Mouse (Mus musculus) bone marrow, adult 2 months (tissue): Measurements from ENCODE around the gene Fam178b. TPM values are rescaled to one million over a fixed set of nuclear protein-coding genes. Genes with fewer than 3 reads are reported as not detected.
"Not testable (repeated sequence)": the region's sequence is repeated elsewhere in the genome, so short reads cannot be mapped to it uniquely, and the experiment has no call there.

Experiments
- H3K27ac ChIP-seq: fragments of 200-500 bp; 2 replicates; pipeline ENCODE4 v1.5.1; 2012; ENCODE audit warnings: low read depth, mild to moderate bottlenecking, control low read depth, inconsistent platforms, low read length; ENCODE audit not compliant: control insufficient read depth, poor library complexity, insufficient read depth
- H3K4me1 ChIP-seq: fragments of 200-500 bp; 2 replicates; pipeline ENCODE4 v1.6.1; 2011; ENCODE audit warnings: low read length; ENCODE audit not compliant: control insufficient read depth, insufficient read depth
- H3K4me3 ChIP-seq: fragments of 200-500 bp; replicated peaks from 2 replicates; pipeline ENCODE3; 2011; ENCODE audit warnings: mild to moderate bottlenecking, low read depth, low read length, control low read depth; ENCODE audit not compliant: control insufficient read depth
- CTCF ChIP-seq: fragments of 200-500 bp; IDR thresholded peaks from 2 replicates; pipeline ENCODE4 v1.5.1; 2011; ENCODE audit warnings: low read length, control low read depth; ENCODE audit not compliant: control insufficient read depth, insufficient read depth
- POLR2A ChIP-seq: fragments of 200-500 bp; IDR thresholded peaks from 2 replicates; pipeline ENCODE4 v1.6.1; 2011; ENCODE audit warnings: low read depth, mild to moderate bottlenecking, control low read depth, low read length, borderline replicate concordance; ENCODE audit not compliant: control insufficient read depth
- WGBS: fragments of 180-500 bp; shearing (Covaris S2); methylation state at CpG from one replicate; pipeline ENCODE4 v1.1.7; 2018; 5-methylcytosine and 5-hydroxymethylcytosine counted together
- polyA plus RNA-seq: library from polyadenylated mRNA; stranded (reverse); fragments of >200 nt; gene quantifications from 2 replicates; pipeline ENCODE4 v1.2.4, GENCODE M21; 2011; ENCODE audit warnings: low replicate concordance; ENCODE audit not compliant: missing spikeins, insufficient read depth, insufficient read length

Gene Fam178b
- polyA plus RNA-seq, 1 experiment, result not detected

GRCm38 (mm10) chr1:36630053-36630739, 52.8 kb downstream of the Fam178b start:
- WGBS, result 28% methylated on average over 3 of the region's 3 CpGs
- Histone ChIP-seq H3K4me3 (no peak overlapping the region), H3K27ac (peak overlapping the region; percentile 50), H3K4me1 (peaks cover 3% of the 10 kb centered on the region; the same call in 1 of the 2 replicates)
- no peak for TF ChIP-seq POLR2A
- no peak for TF ChIP-seq CTCF

DNA sequence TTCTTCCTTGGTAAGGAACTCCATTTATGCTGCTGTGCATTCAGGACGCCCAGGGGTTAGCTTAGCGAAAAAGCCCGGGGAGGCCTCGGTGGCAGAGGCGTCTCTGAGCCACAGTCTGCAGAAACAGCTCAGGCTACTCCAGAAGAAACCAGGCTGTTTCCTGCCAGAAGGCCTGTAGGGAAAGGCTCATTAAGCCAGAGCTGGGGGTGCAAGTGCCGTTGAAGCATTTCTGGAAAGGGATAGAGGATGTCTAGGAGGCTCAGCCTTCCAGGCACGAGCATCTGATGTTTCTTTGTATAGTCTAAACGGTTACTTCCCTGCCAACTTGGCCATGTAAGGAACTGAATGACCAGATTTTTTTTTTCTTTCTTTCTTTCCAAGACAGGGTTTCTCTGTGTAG, 54.4 kb downstream of the Fam178b start:
- H3K27ac ChIP-seq, result no peak overlapping the region
- H3K4me1 ChIP-seq, result peaks cover 3% of the 10 kb centered on the region; the same call in 1 of the 2 replicates
- WGBS, result 64% methylated on average over 8 of the region's 8 CpGs
- no peak overlapping the region for H3K4me3 ChIP-seq
- TF ChIP-seq POLR2A (no peak), CTCF (no peak)

- H3K27ac ChIP-seq, result no peak overlapping the region
- H3K4me3 ChIP-seq, result no peak overlapping the region
- TF ChIP-seq POLR2A, result no peak
- no peak for TF ChIP-seq CTCF
- peaks cover 2% of the 10 kb centered on the region; the same call in 1 of the 2 replicates for H3K4me1 ChIP-seq
- 79% methylated on average over 5 of the region's 5 CpGs for WGBS
Measured at GRCm38 (mm10) chr1:36625442-36625841, 57.5 kb downstream of the Fam178b start.

DNA sequence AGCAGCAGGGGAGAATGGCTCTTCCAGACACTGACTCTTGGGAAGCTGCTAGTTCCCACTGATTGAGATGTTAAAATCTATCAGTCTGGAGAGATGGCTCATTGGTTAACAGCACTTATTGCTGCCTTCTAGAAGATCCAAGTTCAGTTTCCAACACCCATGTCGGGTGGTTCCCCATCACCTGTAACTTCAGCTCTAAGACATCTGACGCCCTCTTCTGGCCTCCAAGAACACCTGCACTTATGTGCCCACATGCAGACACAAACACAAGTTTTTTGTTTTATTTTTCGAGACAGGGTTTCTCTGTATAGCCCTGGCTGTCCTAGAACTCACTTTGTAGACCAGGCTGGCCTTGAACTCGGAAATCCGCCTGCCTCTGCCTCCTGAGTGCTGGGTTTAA, 67.0 kb downstream of the Fam178b start:
- not testable (repeated sequence) for H3K4me3 ChIP-seq, H3K4me1 ChIP-seq, H3K27ac ChIP-seq
- 80% methylated on average over 5 of the region's 5 CpGs for WGBS

GRCm38 (mm10) chr1:36615188-36615587, 67.8 kb downstream of the Fam178b start:
- WGBS, result 86% methylated on average over 8 of the region's 8 CpGs
- Histone ChIP-seq H3K27ac (no peak overlapping the region), H3K4me3 (no peak overlapping the region), H3K4me1 (no peaks in the 10 kb centered on the region)
- TF ChIP-seq POLR2A (no peak), CTCF (no peak)

DNA sequence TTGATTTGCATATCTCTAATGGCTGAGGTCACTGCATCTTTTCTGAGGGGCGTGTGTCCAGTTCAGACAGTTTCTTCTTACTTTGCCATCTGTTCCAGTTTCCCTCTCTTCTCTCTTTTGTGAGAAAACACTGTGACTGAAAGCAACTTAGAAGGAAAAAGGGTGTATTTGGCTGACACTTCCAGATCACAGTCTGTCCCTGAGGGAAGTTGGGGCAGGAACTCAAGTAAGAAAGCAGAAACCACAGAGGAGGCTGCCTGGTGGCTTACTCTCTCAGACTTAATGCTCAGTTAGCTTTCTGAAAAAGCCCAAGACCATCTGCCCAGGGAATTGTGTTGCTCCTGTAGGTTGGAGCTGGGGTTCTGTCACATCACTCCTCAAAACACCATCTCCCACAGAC, 68.4 kb downstream of the Fam178b start:
- H3K4me1 ChIP-seq, result no peaks in the 10 kb centered on the region
- no peak for TF ChIP-seq POLR2A
- no peak for TF ChIP-seq CTCF
- no peak overlapping the region for H3K27ac ChIP-seq
- H3K4me3 ChIP-seq, result no peak overlapping the region
- 65% methylated on average over 1 of the region's 1 CpGs for WGBS

DNA sequence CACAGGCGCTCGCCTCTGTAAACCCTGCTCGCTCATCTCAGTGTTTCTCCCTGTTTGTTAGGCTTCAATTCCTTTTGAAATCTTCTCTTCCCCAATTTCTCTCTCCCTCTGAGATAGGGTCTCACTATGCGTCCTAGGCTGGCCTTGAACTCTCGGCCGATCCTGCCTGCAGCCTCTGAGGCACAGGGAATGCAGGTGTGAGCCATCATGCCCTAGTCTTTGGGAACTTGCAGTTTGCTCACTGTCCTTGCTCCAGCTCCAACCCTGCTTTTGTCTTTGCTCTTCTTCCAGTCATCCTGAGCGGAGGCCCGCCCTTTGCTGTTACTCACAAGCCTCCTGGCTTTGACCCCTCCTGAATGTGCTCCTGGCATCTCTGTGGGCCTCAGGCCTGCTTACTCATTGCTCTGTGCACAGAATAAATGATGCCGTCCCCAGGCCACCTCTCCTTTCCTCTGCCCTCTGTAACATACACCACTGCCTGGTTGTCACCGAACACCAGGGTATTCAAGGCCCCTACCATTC, 69.5 kb downstream of the Fam178b start:
- no peak overlapping the region for H3K27ac ChIP-seq
- no peak overlapping the region for H3K4me3 ChIP-seq
- 80% methylated on average over 10 of the region's 10 CpGs for WGBS
- no peaks in the 10 kb centered on the region for H3K4me1 ChIP-seq
- TF ChIP-seq POLR2A (no peak), CTCF (no peak)

DNA sequence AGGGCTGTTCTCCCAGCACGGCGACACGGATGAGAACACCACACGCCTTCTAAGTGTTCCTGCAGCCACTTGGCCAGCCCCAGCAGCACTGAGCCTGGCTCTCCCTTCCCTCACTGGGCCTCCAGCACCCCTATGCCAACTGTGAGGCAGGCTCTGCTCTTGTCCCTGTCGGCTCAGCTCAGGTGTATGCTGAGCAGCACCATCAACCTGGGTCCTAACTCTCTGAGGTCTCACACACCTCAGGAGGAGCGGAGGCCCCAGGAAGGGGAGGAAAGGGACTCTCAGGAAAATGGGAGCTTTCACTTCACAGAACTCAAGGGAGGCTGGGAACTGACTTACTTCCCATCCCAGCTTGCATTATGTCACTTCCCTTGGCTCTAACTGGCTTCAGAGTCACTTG, 70.6 kb downstream of the Fam178b start:
- WGBS, result 86% methylated on average over 6 of the region's 6 CpGs
- TF ChIP-seq POLR2A (no peak), CTCF (no peak)

DNA sequence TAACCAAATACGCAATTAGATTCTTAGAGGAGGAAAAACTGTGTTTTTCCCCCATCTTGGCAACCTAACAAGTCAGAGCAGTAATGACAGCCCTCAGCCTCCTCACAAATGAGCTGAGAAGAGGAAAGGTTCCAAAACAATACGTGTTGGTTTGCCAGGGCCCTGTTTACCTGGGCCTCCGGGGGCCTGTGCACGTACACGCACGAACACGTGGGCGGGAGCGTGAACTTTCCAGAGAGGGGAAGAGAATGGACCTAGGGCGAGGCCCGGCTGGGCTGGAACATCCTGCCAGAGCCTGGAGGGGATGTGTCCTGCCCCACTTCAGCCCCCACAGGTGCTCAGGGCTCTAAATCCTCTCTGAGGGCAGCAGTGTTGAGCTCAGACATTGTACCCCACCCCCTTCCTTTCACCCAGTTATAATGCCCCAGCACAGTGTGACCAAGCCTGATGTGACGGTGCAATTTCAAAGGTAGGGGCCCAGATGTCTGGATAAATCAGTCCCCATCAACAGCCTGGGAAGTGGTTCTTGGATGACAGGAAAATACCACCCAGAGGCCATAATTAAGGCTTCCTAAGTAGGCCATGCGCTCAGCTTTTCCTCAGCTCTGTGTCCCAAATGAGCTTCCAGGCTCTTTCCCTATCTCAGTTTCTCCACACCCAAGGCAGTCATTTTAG, 71.4 kb downstream of the Fam178b start:
- no peaks in the 10 kb centered on the region for H3K4me1 ChIP-seq
- TF ChIP-seq CTCF (no peak), POLR2A (no peak)
- no peak overlapping the region for H3K4me3 ChIP-seq
- WGBS, result 84% methylated on average over 13 of the region's 13 CpGs
- H3K27ac ChIP-seq, result no peak overlapping the region

More for the DNA sequence above, 70.6 kb downstream of the Fam178b start:
- no peaks in the 10 kb centered on the region for H3K4me1 ChIP-seq
- no peak overlapping the region for H3K27ac ChIP-seq
- no peak overlapping the region for H3K4me3 ChIP-seq
